Mouse (Mus musculus) embryo, embryonic 11.5 days (tissue): ENCODE results near the gene Gprin1.

ENCODE experiments used
- DNase-seq: peaks from one replicate; pipeline ENCODE4 v3.0.0-alpha.2; 2012; ENCODE audit warnings: low read depth, low spot score

Gprin1 gene

DNA sequence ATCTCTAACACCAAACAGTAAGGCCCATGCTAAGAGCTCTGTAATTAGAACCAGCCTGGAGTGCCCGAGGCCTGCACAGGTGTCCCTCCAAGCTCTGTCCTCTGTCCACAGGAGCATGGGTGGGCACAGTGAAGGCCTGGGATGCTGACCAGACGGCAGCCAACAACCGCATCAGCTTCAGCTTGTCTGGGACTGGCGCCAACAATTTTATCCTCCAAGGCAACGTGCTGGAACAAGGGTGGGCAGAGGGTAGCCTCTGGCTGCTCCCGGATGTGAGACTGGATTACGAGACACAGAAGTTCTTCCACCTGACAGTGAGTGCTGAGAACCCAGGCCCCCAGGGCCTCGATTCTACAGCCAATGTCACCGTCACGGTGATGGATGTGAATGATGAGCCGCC is 23.5 kb downstream of the Gprin1 start:
- no peak for DNase-seq

- no peak for DNase-seq
Measured at GRCm38 (mm10) chr13:54723143-54723542, 26.5 kb downstream of the Gprin1 start.

DNA sequence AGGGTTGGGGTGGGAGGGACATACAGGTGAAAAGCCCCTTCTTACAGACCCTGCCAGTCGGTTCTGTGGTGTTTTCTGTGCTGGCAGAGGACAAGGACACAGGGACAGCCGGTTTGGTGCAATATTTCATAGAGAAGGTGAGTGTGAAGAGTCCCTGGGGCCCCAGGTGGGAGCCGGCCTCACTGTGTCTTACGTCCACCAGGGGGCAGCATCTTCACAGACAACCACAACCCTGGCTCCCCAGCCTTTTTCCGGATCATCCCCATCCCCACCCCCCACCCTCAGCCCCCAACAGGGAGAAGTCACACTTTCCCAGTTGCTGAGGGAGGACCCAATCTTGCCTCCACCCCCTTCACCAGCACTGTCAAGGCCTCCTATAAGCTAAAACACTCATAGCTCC is 32.8 kb downstream of the Gprin1 start:
- DNase-seq: peak; percentile 30

- no peak for DNase-seq
Measured at GRCm38 (mm10) chr13:54714996-54715395, 34.7 kb downstream of the Gprin1 start.

- DNase-seq: no peak
Measured at GRCm38 (mm10) chr13:54714393-54714792, 35.3 kb downstream of the Gprin1 start.

- no peak for DNase-seq
Measured at GRCm38 (mm10) chr13:54710866-54711265, 38.8 kb downstream of the Gprin1 start.

- no peak for DNase-seq
Measured at GRCm38 (mm10) chr13:54704890-54705289, 44.8 kb downstream of the Gprin1 start.

- DNase-seq: no peak
Measured at GRCm38 (mm10) chr13:54702507-54702906, 47.2 kb downstream of the Gprin1 start.

DNA sequence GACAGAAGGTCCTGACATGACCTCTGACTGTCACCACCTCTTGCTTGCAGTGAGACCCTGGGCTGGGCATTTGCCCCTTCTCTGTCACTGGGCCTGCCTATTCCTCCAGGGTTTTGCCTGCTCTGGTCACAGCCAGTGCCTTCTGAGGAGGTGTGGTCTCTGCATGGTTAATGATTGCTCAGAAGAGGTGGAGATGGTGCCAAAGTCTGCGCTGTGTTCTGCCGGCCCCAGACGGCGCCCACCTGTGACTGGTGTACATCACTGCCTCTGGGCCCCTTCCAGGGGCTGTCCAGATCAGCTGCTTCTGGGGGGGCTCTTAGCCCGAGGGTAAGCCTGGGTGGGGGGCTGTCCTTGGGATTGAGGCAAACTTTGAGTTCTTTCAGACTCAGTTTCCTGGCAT is 48.4 kb downstream of the Gprin1 start, which contains the start of gene Cdhr2:
Gene Cdhr2 (plus strand): TSS at position 219 of the 400 bp plus-strand sequence.
- DNase-seq: no peak

GRCm38 (mm10) chr13:54695479-54696230 is 54.0 kb downstream of the Gprin1 start:
- no peak for DNase-seq

DNA sequence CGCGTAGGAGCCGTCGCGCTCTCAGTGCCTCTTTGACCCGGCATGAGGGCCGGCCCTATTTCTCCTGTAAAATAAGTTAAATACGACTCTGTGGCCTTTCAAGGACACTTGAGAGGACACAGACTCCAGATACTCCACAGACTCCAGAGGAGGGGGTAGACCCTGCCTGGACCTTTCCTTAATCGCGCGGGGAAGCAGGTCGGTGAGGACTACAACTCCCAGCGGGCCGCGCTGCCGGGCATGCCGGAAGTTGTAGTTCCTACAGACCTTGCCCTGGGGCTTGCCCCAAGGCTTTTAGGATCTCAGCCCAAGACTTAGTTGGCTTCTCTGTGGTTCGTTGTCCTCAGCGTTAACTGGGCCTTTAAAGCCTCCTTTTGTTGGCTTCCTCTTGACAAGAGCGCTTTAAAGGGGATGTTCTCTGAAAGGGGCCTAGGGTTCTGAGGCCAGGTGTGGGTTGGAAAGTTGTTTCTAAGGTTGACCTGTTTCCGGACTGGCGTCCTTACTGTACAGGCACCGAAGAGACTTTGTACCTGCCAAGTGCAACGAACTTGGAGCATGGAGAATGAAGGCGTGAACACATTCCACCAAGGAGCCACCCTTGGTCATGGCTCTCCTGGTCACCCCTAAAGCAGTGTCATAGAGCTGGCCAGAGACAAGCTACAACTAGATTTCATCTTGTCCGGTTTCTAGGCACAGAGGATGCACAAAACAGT is 55.2 kb downstream of the Gprin1 start:
- DNase-seq: no peak

GRCm38 (mm10) chr13:54693558-54694347 is 55.9 kb downstream of the Gprin1 start, which contains the start of gene Rnf44:
Gene Rnf44, minus strand, starts transcription at chr13:54693907.
- DNase-seq: peak; percentile 100

- no peak for DNase-seq
Measured at GRCm38 (mm10) chr13:54692711-54693557, 56.7 kb downstream of the Gprin1 start.

DNA sequence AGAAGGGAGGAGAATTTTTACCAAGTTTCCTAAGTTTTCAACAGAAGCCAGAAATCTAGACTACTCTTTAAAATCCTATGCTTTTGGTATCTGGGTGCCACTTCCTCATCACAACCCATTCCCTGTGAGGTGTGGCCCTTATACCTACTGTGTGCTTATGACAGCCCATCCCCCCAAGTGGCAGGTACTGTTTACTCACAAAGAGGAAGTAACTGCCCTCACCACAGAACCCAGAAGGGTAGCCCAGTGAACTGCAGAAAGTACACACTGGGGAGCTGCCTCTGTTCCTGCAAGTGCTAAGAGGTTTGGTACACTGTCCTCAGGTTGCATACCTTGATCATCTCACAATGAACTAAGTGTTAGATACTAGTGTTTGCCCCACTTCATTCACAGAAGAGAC is 57.9 kb downstream of the Gprin1 start:
- DNase-seq: no peak

DNA sequence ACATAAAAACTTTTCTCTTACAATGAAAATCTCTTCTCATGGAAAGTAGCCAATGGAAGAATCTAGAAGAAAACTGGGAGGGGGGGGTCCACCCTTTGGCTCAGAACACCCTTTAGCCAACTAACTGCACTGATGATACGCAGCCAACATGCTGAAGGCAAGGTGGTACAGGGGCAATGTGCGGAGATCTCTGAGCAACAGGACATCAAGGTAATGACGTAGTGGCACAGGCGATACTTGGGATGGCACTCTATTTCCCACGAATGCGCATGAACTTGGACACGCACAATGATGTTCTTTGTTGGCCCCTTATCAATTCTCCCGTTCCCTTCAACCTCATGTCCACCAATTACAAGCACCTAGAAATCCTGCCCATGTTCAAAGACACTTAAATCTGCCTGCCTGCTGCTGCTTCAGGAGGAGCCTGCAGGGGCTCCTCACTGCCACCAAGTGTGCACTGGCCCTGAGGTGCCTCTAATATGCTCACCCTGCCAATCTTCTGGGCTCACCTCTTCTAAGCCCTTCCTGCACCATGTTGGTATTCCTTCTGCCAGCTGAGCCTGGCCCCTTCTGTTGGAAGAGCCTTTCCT is 59.4 kb downstream of the Gprin1 start:
- no peak for DNase-seq

- DNase-seq: peak; percentile 91
Measured at GRCm38 (mm10) chr13:54687575-54688424, 61.9 kb downstream of the Gprin1 start.

GRCm38 (mm10) chr13:54687096-54687495 is 62.6 kb downstream of the Gprin1 start:
- peak; percentile 59 for DNase-seq
